In genomic region chr9:103558741-103559140, GRCm38 (mm10) we compare ENCODE assay signal across 9 mouse cellular contexts.
DNase-seq lines count a peak whose midpoint lies in the region; ATAC-seq and TF ChIP-seq lines count a peak whose summit lies in the region.
"Had no signal": no experiment of that assay in that cellular context is flagged by ENCODE, and none has a peak within 500 bp of the region (broad histone marks: within the 10 kb centered on the region; RNA-seq: fewer than 3 reads in every experiment).

No protein-coding gene starts in this region.

- H3K9ac ChIP-seq in lung, embryonic 15.5 days, result no peak overlapping the region
- peak overlapping the region; percentile 24; the same call in 1 of the 2 replicates for H3K9ac ChIP-seq in forebrain, embryonic 16.5 days (replicated peaks; ENCODE audit: low read depth, low read length)
- H3K9ac ChIP-seq in limb, embryonic 14.5 days (ENCODE audit: low read depth, low read length, severe bottlenecking), result no peak overlapping the region

- TF ChIP-seq POLR2A in limb, embryonic 14.5 days (IDR thresholded peaks at IDR 0.05; ENCODE audit: borderline replicate concordance, extremely low read depth, insufficient read depth, insufficient read length), result no peak

- no peak overlapping the region for H3K4me2 ChIP-seq in lung, embryonic 15.5 days
- H3K4me2 ChIP-seq in forebrain, embryonic 16.5 days (ENCODE audit: low read length), result peak overlapping the region; percentile 30
- no peak overlapping the region for H3K4me2 ChIP-seq in limb, embryonic 14.5 days (replicated peaks; ENCODE audit: low read depth, low read length, severe bottlenecking)

- no peak for DNase-seq in frontal cortex, postnatal 25 days (ENCODE audit: low spot score in 2 of 2)
- DNase-seq in lung, postnatal 25 days (ENCODE audit: low spot score), result no peak
- peak; percentile 72 for DNase-seq in limb, embryonic 14.5 days (ENCODE audit: low spot score)
- no peak for DNase-seq in spleen, postnatal 14 days (ENCODE audit: low spot score in 2 of 2)
- DNase-seq in kidney, postnatal 10 days, result no peak

- peaks cover 20% of the 10 kb centered on the region for H3K4me1 ChIP-seq in lung, embryonic 15.5 days
- peaks cover 45% of the 10 kb centered on the region for H3K4me1 ChIP-seq in forebrain, embryonic 16.5 days (replicated peaks; ENCODE audit: control insufficient read depth, insufficient read depth, low read length)
- H3K4me1 ChIP-seq in limb, embryonic 14.5 days (ENCODE audit: control insufficient read depth, insufficient read depth, low read length), result 0 out of 2 replicates have a peak, but pooled peaks cover 9% of the 10 kb centered on the region

- H3K36me3 ChIP-seq in lung, embryonic 15.5 days, result no peaks in the 10 kb centered on the region
- no peaks in the 10 kb centered on the region for H3K36me3 ChIP-seq in forebrain, embryonic 16.5 days (ENCODE audit: control insufficient read depth, insufficient read depth)
- H3K36me3 ChIP-seq in limb, embryonic 14.5 days (ENCODE audit: control insufficient read depth, insufficient read depth, low read length), result no peaks in the 10 kb centered on the region

- no peaks in the 10 kb centered on the region for H3K27me3 ChIP-seq in lung, embryonic 15.5 days
- H3K27me3 ChIP-seq in forebrain, embryonic 16.5 days (replicated peaks; ENCODE audit: control insufficient read depth, insufficient read depth, low read length), result no peaks in the 10 kb centered on the region
- H3K27me3 ChIP-seq in limb, embryonic 14.5 days (ENCODE audit: control insufficient read depth, insufficient read depth, low read length), result no peaks in the 10 kb centered on the region

- 28% methylated on average over 6 of the region's 6 CpGs for WGBS in lung, embryonic 15.5 days
- WGBS in forebrain, embryonic 16.5 days, result 13% methylated on average over 6 of the region's 6 CpGs
- 54% methylated on average over 6 of the region's 6 CpGs for WGBS in limb, embryonic 14.5 days

- peak overlapping the region; percentile 63; the same call in 1 of the 2 replicates for H3K27ac ChIP-seq in lung, embryonic 15.5 days
- peak overlapping the region; percentile 93 for H3K27ac ChIP-seq in forebrain, embryonic 16.5 days (ENCODE audit: low read length)
- no peak overlapping the region for H3K27ac ChIP-seq in limb, embryonic 14.5 days (replicated peaks; ENCODE audit: low read depth, low read length)

- peak; percentile 51 for ATAC-seq in frontal cortex, adult (ENCODE audit: low TSS enrichment)
- peak; percentile 31; the same call in 1 of the 2 replicates for ATAC-seq in lung, embryonic 15.5 days (ENCODE audit: borderline replicate concordance, extremely low read depth, low FRiP score, low TSS enrichment)
- ATAC-seq in forebrain, embryonic 16.5 days, result peak; percentile 80
- peak; percentile 62; the same call in 1 of the 2 replicates for ATAC-seq in limb, embryonic 14.5 days (ENCODE audit: low FRiP score, low read depth)
- ATAC-seq: CD4-positive, CD25-positive, alpha-beta regulatory T cell, adult 4 months had no signal

- no peaks in the 10 kb centered on the region for H3K9me3 ChIP-seq in lung, embryonic 15.5 days
- no peaks in the 10 kb centered on the region; the same call in 1 of the 2 replicates for H3K9me3 ChIP-seq in forebrain, embryonic 16.5 days (ENCODE audit: control insufficient read depth, low read length)
- no peaks in the 10 kb centered on the region for H3K9me3 ChIP-seq in limb, embryonic 14.5 days (ENCODE audit: control insufficient read depth, low read length)

- H3K4me3 ChIP-seq in lung, embryonic 15.5 days, result no peak overlapping the region
- H3K4me3 ChIP-seq in forebrain, embryonic 16.5 days (replicated peaks; ENCODE audit: low read length), result no peak overlapping the region
- no peak overlapping the region for H3K4me3 ChIP-seq in limb, embryonic 14.5 days (replicated peaks; ENCODE audit: low read length)
